Mouse (Mus musculus): Measurements from ENCODE around the gene Slc22a15.

Slc22a15 gene

DNA sequence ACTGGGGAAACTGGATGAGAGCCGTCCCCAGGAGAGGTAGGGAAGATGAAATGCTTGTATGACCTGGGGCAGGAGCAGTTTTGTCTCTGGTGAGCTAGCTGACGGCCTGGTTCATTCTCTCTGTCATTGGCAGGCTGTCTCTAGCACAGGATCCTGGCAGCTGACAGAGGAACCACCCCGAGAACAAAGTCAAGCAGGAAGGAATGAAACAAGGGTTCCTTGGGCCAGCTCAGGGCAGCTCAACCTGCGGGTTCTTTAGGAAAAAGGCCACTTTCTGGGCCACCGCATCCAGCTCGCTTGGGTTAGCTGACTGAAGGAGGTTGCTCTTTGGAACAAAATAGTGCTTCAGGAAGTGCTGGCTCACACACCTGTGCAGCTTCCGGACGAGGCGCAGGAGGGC is 109.5 kb downstream of the Slc22a15 start:
- no peak for DNase-seq (ENCODE audit: low read depth, low spot score)

DNA sequence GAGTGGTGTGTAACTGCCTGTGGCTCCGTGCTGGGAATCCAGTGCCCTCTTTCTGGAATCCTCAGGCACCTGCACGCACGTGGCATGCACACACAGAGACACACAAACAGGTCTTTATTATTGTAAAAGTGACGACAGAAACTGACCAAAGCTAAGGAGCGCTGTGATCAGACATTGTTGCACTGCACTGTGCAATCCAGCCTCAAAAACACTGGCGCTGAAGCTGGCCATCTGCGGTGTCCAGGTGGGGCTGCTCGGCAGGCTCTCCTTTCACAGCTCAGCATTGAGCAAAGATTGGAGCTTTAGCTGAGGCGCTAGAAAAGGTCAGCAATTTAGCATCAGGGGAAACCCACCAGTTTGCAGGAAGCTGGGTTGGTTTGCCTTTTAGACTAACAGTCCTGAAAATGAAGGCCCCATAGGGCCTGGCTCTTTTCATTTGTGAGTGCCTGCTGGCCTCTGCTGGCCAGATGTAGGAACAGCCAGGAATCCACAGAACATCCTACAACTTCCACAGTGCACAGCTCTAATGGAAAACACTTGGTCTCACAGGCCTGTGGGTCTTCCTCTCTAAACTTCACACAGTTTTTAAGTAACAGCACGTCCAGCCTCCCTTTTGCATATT is 111.8 kb downstream of the Slc22a15 start:
- DNase-seq (ENCODE audit: low read depth, low spot score) = peak; percentile 72

DNA sequence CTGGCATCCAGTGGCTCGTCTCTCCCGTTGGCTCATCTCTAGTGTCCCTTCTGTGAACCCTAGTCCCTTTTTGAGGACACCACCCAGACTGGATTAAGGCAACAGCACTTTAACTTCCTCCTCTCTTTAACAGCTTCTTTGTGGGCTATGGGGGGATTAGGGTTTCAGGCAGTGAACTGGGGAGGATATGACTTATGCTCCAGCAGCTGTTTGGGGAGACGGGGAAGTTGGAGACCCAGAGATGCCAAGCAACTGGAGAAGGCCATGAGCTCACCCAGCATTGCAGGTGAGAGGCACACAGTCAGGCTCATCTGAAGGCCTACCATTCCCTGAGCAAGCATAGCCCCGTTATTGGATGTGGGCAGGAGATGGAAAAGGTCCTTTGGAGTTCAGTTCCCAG is 112.3 kb downstream of the Slc22a15 start:
- DNase-seq (ENCODE audit: low read depth, low spot score) = no peak

DNA sequence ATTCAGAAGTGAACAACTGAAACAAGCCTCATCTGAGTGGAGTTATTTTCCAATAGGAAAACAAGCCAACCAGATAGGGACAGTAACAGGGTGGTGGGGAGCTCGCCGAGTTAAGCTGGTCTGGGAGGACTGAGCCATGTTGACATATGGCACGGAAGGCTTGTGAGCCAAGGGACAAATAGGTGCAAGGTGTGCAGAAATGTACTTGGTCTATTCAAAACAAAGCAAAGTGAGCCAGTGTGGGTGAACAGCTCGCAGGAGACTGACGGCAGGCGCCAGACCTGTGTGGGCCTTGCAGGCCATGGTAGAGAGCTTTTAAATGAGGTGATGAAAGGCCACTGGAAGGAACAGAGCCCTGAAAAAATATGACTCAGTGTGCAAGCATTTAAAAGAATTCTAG is 116.6 kb downstream of the Slc22a15 start:
- DNase-seq (ENCODE audit: low read depth, low spot score) = no peak

DNA sequence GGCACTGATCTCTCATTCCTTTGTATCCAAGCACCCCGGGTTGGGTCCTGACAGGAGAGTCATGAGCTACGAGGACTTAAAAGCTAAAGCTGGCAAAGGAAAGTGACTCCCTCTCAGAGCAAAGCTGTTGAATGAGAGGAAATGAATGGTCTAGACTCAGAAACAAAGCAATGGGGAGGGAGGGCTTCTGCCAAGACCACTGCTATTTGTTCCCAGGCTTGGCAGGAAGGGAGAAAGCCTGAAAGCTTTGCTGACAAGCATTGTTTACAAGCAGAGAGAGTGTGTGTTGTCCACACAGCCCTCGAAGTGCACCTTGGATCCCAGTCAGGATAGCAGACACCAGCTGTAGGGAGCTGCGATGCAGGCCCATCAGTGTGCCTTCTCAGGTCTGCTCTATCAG is 117.3 kb downstream of the Slc22a15 start:
- no peak for DNase-seq (ENCODE audit: low read depth, low spot score)

DNA sequence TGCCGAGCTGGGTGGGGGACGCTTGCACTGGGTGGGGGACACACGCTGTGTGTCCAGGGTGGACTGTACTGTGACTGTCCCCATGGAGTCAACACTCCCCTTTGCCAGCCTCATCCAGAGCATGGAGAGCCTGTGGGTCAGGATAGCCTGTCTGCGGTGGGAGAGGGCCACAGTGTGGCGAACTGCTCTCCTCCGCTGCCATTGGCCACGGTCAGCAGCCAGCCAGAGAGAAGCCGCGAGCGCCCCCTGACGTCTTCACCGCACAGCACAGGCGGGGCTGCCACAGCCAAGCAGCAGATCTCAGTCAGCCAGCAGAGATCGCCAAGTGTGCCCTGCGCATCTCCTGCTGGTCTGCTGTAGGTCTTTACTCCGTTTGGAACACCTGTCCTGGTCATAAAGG is 118.1 kb downstream of the Slc22a15 start:
- DNase-seq (ENCODE audit: low read depth, low spot score) = peak; percentile 79

Data from R1 (cell line).